Mouse (Mus musculus): ENCODE data around the gene Dffa.
"Not testable (repeated sequence)": the region's sequence is repeated elsewhere in the genome, so short reads cannot be mapped to it uniquely, and the experiment has no call there.

The Dffa gene

GRCm38 (mm10) chr4:149148084-149148483 lies 44.1 kb downstream of the Dffa start:
- no peak for DNase-seq (ENCODE audit: low spot score in 2 of 2)

DNA sequence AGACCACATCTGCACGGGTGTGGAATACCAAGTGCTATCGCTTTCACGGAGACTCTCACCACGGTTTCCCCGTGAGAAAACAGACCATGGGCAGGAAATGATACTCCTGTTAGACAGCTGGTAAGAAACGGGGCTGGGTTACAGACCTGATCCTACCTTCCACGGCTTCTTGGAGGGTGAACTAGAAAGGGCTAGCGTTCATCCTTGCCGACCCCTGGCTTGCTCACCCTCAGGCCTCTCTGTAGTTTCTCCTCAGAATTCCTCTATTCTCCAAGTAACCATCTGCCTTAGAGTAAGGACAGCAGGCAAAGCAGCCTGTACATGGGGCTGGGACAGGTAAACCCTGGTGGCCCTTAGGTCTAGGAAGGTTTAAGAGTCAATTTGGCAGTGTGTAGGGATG lies 45.2 kb downstream of the Dffa start:
- no peak for DNase-seq (ENCODE audit: low spot score in 2 of 2)

- no peak for DNase-seq (ENCODE audit: low spot score in 2 of 2)
Observed at GRCm38 (mm10) chr4:149149611-149150010, 45.7 kb downstream of the Dffa start.

DNA sequence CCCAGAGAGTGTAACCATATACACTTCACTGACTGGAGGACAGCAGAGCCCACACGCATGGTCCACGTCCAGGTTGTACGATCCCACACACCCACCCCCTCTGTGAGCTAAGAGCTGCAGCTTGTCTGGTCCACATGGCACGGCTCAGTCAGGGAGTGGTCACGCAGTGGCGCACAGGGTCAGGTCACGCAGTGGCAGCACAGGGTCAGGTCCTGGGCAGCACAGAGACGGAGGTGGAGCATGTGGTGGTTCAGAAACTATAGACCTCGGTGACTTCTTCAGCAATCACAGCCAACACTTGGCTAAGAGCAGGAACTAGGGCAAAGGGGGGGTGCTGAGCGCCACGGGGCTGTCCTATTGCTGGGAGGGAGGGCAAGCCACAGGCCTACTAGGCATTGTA lies 46.3 kb downstream of the Dffa start:
- no peak for DNase-seq (ENCODE audit: low spot score in 2 of 2)

GRCm38 (mm10) chr4:149150721-149151120 lies 46.8 kb downstream of the Dffa start:
- no peak for DNase-seq (ENCODE audit: low spot score in 2 of 2)

GRCm38 (mm10) chr4:149154859-149155258 lies 50.9 kb downstream of the Dffa start:
- no peak for DNase-seq (ENCODE audit: low spot score in 2 of 2)

GRCm38 (mm10) chr4:149155711-149156110 lies 51.8 kb downstream of the Dffa start:
- DNase-seq (ENCODE audit: low spot score in 2 of 2), result no peak

DNA sequence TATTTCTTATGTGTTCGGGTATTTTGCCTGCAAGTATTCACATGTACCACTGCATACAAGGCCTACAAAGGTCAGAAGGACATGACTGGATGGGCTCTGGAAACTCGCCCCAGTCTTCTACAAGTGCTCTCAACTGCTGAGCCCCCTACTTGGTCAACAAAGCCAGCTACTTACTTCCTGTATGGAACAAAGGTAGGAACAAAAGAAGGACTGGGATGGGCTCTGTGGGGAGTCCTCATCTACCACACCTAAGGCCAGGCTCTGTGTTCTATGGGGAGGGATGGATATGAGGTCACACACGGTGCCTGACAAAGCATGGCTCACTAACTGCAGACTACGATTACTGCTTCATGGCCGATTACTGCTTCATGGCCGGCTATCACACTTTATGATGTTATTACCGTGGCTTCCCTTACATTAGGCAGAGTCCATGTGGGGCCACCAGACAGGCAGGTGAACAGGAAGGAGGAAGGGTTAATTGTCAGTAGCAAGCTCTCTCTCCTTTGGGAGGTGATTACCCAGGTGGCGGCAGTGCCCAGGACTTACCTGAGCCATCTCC lies 53.5 kb downstream of the Dffa start:
- no peak for DNase-seq (ENCODE audit: low spot score in 2 of 2)

GRCm38 (mm10) chr4:149159203-149159602 lies 55.3 kb downstream of the Dffa start:
- no peak for DNase-seq (ENCODE audit: low spot score in 2 of 2)

DNA sequence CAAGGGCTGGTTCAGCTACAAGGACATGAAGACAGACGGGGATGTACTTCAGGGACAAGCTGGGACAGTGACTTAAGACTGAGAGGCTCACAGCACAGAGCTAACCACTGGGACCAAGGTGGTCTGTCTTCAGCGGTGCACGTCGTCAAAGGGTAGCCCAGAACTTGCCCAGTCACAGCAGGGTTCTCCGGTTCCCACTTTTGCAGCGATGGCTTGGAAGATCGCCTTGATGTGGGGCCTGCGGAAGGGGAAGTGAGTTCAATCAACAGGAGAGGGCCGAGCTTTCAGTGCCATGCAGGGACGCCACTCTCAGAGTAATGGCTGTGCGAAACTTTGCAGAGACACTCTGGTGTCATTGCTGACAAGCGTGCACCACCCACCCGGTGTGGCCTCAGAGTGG lies 55.9 kb downstream of the Dffa start:
- no peak for DNase-seq (ENCODE audit: low spot score in 2 of 2)

GRCm38 (mm10) chr4:149161166-149161565 lies 57.2 kb downstream of the Dffa start:
- no peak for DNase-seq (ENCODE audit: low spot score in 2 of 2)

- DNase-seq (ENCODE audit: low spot score in 2 of 2), result no peak
Observed at GRCm38 (mm10) chr4:149163196-149163595, 59.2 kb downstream of the Dffa start.

DNA sequence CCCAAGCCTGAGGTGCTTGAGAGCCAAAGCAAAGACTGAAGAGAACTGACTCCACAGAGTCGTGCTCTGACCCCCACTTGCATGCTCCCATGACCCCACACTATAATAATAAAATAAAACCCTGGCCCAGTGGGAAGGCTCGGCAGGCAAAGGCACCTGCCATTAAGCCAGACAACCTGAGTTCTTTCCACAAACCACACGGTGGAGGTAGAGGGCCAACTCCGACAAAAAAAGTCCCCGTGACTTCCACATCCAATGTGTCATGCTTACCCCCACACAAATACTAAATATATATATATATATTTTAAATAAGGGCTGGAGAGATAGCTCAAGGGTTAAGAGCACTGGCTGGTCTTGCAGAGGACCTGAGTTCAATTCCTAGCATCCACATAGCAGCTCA lies 60.2 kb downstream of the Dffa start:
- DNase-seq (ENCODE audit: low spot score in 2 of 2), result no peak

DNA sequence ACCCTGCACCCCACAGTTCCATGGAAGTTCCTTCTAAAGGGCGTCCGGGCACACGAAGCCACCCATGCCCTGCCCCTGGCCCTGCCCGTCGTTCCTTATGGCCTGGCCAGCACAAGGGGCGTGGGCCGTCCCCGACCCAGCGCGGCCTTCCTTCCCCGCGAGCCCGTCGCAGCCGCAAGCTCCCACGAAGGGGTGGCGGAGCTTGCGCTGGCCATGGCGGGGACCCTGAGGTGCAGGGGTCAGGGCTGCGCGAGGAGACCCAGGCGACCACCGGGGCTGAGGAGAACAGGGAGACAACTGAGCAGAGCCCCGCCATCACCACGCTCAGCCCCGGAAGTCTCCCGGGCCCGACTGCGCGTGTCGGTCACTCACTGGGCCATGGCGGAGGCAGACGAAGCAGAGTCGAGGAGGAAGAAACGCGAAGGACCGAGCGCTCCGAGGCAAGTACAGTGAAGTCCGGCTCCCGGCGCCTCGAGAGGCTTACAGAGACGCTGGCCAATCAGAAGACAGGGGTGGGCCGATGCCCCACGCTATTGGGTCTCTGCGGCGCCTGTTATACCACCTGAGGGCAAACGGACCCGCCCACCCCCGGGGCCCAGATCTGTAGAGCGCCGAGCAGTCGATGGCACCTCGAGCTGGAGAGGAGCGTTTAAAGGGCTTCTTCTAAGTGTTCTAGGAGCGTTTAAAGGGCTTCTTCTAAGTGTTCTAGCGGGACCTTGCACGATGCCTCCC lies 62.4 kb downstream of the Dffa start, which contains the start of gene Pgd:
TSS of gene Pgd (minus strand) at position 557 of the 732 bp plus-strand sequence.
- peak; percentile 94 to 96 for DNase-seq (ENCODE audit: low spot score in 2 of 2)

- DNase-seq (ENCODE audit: low spot score in 2 of 2), result peak in 1 of 2 experiments; percentile 43
Observed at GRCm38 (mm10) chr4:149166957-149167611, 63.1 kb downstream of the Dffa start.

DNA sequence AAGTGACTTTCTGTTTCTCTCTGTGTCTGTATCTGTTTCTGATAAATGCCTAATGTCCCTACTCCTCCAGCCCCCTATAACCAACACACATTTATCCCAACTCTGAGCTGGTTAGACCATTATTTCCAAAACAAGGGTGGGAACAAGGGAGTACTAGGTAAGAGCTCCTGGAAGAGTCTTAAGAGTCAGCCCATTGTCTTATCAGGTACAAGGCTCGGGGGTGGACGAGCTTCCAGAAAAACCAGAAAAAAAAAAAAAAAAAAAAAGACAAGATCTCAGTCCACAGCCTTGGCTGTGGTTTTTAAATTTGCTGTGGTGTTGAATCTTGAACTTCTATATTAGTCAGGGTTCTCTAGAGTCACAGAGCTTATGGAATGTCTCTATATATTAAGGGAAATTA lies 64.1 kb downstream of the Dffa start:
- no peak for DNase-seq (ENCODE audit: low spot score in 2 of 2)

- not testable (repeated sequence) for DNase-seq (ENCODE audit: low spot score in 2 of 2)
Observed at GRCm38 (mm10) chr4:149169926-149170325, 66.0 kb downstream of the Dffa start.
